Mouse (Mus musculus): ENCODE measurements at regions not wholly inside any gene's neighbourhood (a gene's known extent, or its start where the extent isn't known, plus 50 kb on each side); places are given as distances from the start of the nearest gene placed in this dataset.

DNA sequence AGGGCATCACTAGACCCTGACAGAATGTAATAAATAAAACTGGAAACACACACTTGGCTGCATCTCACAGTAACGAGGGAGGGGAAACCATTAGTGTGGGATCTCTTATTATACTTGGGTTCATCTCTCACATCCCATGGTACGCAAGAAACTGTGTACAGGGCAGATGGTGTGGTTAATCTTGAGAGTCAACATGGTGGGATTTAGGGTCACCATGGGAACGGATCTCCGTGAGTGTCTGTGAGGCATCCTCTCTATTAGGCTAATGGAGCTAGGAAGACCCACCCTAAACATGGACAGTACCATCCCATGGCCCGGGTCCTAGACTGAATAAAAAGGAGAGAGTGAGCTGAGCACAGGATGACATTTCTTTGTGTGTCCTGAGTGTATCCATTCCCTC, 130.1 kb upstream of the Dapk1 start:
- TF ChIP-seq GATA1 (IDR thresholded peaks at IDR 0.05; ENCODE audit: borderline replicate concordance, low read length) (no peak), FLI1 (IDR thresholded peaks at IDR 0.05; ENCODE audit: low read length) (no peak)

Measured in megakaryocyte, embryonic 14.5 days (primary cell).